13 mouse cellular contexts compared by ENCODE assay signal in genomic region chr12:54167737-54168136, GRCm38 (mm10). TPM values are rescaled to one million over a fixed set of nuclear protein-coding genes. Genes with fewer than 3 reads are reported as not detected.
A peak's percentile ranks its signal among the peaks of the same experiment; 100 is the strongest.
DNase-seq lines count a peak whose midpoint lies in the region; ATAC-seq and TF ChIP-seq lines count a peak whose summit lies in the region.
"Had no signal": no experiment of that assay in that cellular context is flagged by ENCODE, and none has a peak within 500 bp of the region (broad histone marks: within the 10 kb centered on the region; RNA-seq: fewer than 3 reads in every experiment).

No protein-coding gene starts in this region.

- no peaks in the 10 kb centered on the region for H3K36me3 ChIP-seq in heart, adult 2 months (ENCODE audit: control insufficient read depth, insufficient read depth, low read length)
- H3K36me3 ChIP-seq in lung, postnatal 0 days (ENCODE audit: insufficient read depth, low read length) = no peaks in the 10 kb centered on the region
- H3K36me3 ChIP-seq: hindbrain, embryonic 10.5 days; limb, embryonic 10.5 days had no signal

- H3K79me2 ChIP-seq in heart, adult 2 months (replicated peaks; ENCODE audit: control insufficient read depth, insufficient read depth, low read length) = no peaks in the 10 kb centered on the region

- H3K4me1 ChIP-seq in heart, adult 2 months (ENCODE audit: control insufficient read depth, insufficient read depth, low read length) = no peaks in the 10 kb centered on the region
- H3K4me1 ChIP-seq in lung, postnatal 0 days (ENCODE audit: insufficient read depth, low read depth, low read length) = 0 out of 2 replicates have a peak, but pooled peaks cover 5% of the 10 kb centered on the region

- ATAC-seq in lung, postnatal 0 days = no peak

- peak; percentile 64 for TF ChIP-seq CTCF in heart, adult 2 months (IDR thresholded peaks at IDR 0.05)
- TF ChIP-seq CTCF in lung, postnatal 0 days (IDR thresholded peaks at IDR 0.05) = peak; percentile 53

- no peak for DNase-seq in heart, adult 2 months
- no peak for DNase-seq in heart, adult 11 months
- DNase-seq in lung, postnatal 0 days (ENCODE audit: low spot score) = no peak
- no peak for DNase-seq in lung, postnatal 10 days
- peak; percentile 35 for DNase-seq in NIH3T3 (ENCODE audit: low read depth)
- peak; percentile 32 for DNase-seq in thymus, postnatal 0 days (ENCODE audit: low spot score)
- DNase-seq in gastrocnemius, postnatal 4 days (ENCODE audit: low spot score in 2 of 2) = no peak
- DNase-seq in neural tube, embryonic 10.5 days (ENCODE audit: extremely low spot score, low spot score) = no peak
- DNase-seq: gastrocnemius, postnatal 10 days had no signal

- intact Hi-C loops in heart, adult 2 months (cut with DNase I) = no loop called here

- H3K4me3 ChIP-seq in heart, adult 2 months = no peak overlapping the region
- no peak overlapping the region for H3K4me3 ChIP-seq in lung, postnatal 0 days (ENCODE audit: low read depth, low read length)
- H3K4me3 ChIP-seq: erythroblast, embryonic 14.5 days; hindbrain, embryonic 10.5 days; limb, embryonic 10.5 days; megakaryocyte, embryonic 14.5 days had no signal

- no peak overlapping the region for H3K4me2 ChIP-seq in lung, postnatal 0 days (replicated peaks; ENCODE audit: low read depth, low read length)

- H3K27ac ChIP-seq in heart, adult 2 months = no peak overlapping the region
- H3K27ac ChIP-seq in lung, postnatal 0 days (ENCODE audit: low read length) = no peak overlapping the region
- H3K27ac ChIP-seq: hindbrain, embryonic 10.5 days; limb, embryonic 10.5 days had no signal

- no peak for TF ChIP-seq EP300 in heart, adult 2 months (IDR thresholded peaks at IDR 0.05; ENCODE audit: insufficient read depth, low read depth, low read length)
- TF ChIP-seq EP300 in lung, postnatal 0 days (IDR thresholded peaks at IDR 0.05) = no peak

- no peaks in the 10 kb centered on the region for H3K27me3 ChIP-seq in heart, adult 2 months (ENCODE audit: control insufficient read depth, insufficient read depth, low read length)
- H3K27me3 ChIP-seq in lung, postnatal 0 days (replicated peaks; ENCODE audit: insufficient read depth, low read length) = no peaks in the 10 kb centered on the region
- H3K27me3 ChIP-seq: megakaryocyte, embryonic 14.5 days had no signal

- H3K9me3 ChIP-seq in lung, postnatal 0 days (ENCODE audit: low read length) = no peaks in the 10 kb centered on the region
- H3K9me3 ChIP-seq: hindbrain, embryonic 10.5 days; limb, embryonic 10.5 days; megakaryocyte, embryonic 14.5 days had no signal

- H3K9ac ChIP-seq in heart, adult 2 months (ENCODE audit: low read depth, low read length) = no peak overlapping the region
- no peak overlapping the region for H3K9ac ChIP-seq in lung, postnatal 0 days (replicated peaks; ENCODE audit: low read depth)

- no peak for TF ChIP-seq POLR2A in heart, adult 2 months (IDR thresholded peaks at IDR 0.05; ENCODE audit: insufficient read depth, low read depth, low read length)

- WGBS in heart, adult 2 months = 86% methylated on average over 6 of the region's 6 CpGs
- 95% methylated on average over 6 of the region's 6 CpGs for whole genome bisulfite sequencing in lung, postnatal 0 days

RNA-seq across cellular contexts. Expression of gene Egln3, which starts 35.9 kb away (rescaled TPM):
- 10 to 100 TPM; 76.3 to 94.5 TPM for total RNA-seq in heart, adult 2 months (2021)
- polyA plus RNA-seq in heart, adult 2 months (2012; rRNA removed) = 27.8 and 76.1 TPM in 2 replicates
- polyA plus RNA-seq in lung, postnatal 0 days (2015; fragmentation: Nextera tagmentation; extraction: Ambion mirVana) = 5.2 and 5.4 TPM in 2 replicates
- polyA plus RNA-seq in thymus, postnatal 0 days (2015; fragmentation: Nextera tagmentation; extraction: Ambion mirVana) = 17.8 and 18.4 TPM in 2 replicates
- total RNA-seq in gastrocnemius, postnatal 4 days (2021) = 10 to 100 TPM; 22.0 to 22.9 TPM
- polyA plus RNA-seq: erythroblast, embryonic 14.5 days had no signal

Comparison
In these comparisons a context has a peak if more than half of its experiments do, and no peak if none do; other contexts are left out.
1. DNase-seq: peak in NIH3T3 (single experiment) and thymus, postnatal 0 days (single experiment); none in heart, adult 2 months (0 of 2), heart, adult 11 months (single experiment), lung, postnatal 0 days (single experiment), lung, postnatal 10 days (single experiment), gastrocnemius, postnatal 4 days (0 of 2) and neural tube, embryonic 10.5 days (single experiment).